Comparison of ENCODE assay signal across 16 mouse cellular contexts in the genomic region with DNA sequence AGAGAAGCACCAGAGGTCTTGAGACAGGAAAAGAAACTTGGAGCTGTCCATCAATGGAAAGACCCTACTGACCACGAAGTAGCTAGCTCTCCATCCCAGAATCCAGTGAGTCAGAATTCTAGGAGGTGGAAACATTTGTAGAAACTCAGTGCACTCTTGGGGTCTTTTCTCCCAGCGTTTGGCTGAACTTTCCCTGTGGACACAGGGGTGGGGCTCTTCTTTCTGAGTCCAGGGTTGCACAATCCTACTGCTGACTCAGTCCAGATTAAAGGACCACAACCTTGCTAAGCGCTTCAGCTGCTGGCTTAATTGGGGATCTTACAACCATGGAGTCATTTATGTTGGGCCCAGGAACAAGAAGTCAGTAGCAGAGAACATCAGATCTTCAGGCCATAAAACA. TPM values are rescaled to one million over a fixed set of nuclear protein-coding genes. Genes with fewer than 3 reads are reported as not detected.
"Had no signal": no experiment of that assay in that cellular context is flagged by ENCODE, and none has a peak within 500 bp of the region (broad histone marks: within the 10 kb centered on the region; RNA-seq: fewer than 3 reads in every experiment).

No protein-coding gene starts in this region.

- DNase-seq: kidney, postnatal 14 days; lung, adult 2 months; right cerebral cortex, adult 18-20 months; spleen, adult 18-20 months; thymus, adult 2 months; thymus, postnatal 25 days had no signal

- H3K4me1 ChIP-seq: limb, embryonic 10.5 days; liver, embryonic 15.5 days; midbrain, embryonic 13.5 days; neural tube, embryonic 15.5 days had no signal

- H3K9me3 ChIP-seq: limb, embryonic 10.5 days; liver, embryonic 15.5 days; midbrain, embryonic 13.5 days; neural tube, embryonic 15.5 days had no signal

- H3K4me2 ChIP-seq: liver, embryonic 11.5 days; liver, embryonic 15.5 days; midbrain, embryonic 13.5 days; neural tube, embryonic 15.5 days had no signal

- H3K4me3 ChIP-seq: limb, embryonic 10.5 days; liver, embryonic 15.5 days; midbrain, embryonic 13.5 days; neural tube, embryonic 15.5 days had no signal

- H3K27me3 ChIP-seq: liver, embryonic 15.5 days; midbrain, embryonic 13.5 days; neural tube, embryonic 15.5 days had no signal

- H3K27ac ChIP-seq: limb, embryonic 10.5 days; liver, embryonic 15.5 days; midbrain, embryonic 13.5 days; neural tube, embryonic 15.5 days had no signal

- H3K36me3 ChIP-seq: limb, embryonic 10.5 days; liver, embryonic 15.5 days; midbrain, embryonic 13.5 days; neural tube, embryonic 15.5 days had no signal

RNA-seq across cellular contexts. Expression of gene Wt1, which starts 41.8 kb away (rescaled TPM):
- total RNA-seq: layer of hippocampus, adult 8-10 months; megakaryocyte progenitor cell, adult 5-6 weeks; midbrain, postnatal 0 days had no signal

RNA-seq across cellular contexts. Expression of gene Them7, which starts 56.0 kb away (rescaled TPM):
- total RNA-seq: layer of hippocampus, adult 8-10 months; layer of hippocampus, postnatal 14 days; left cerebral cortex, adult 18-20 months; midbrain, postnatal 0 days had no signal
- polyA plus RNA-seq: lung, adult 2 months; midbrain, embryonic 13.5 days; midbrain, postnatal 0 days had no signal
